Mouse (Mus musculus): Measurements from ENCODE around the gene Cldn16.

DNA sequence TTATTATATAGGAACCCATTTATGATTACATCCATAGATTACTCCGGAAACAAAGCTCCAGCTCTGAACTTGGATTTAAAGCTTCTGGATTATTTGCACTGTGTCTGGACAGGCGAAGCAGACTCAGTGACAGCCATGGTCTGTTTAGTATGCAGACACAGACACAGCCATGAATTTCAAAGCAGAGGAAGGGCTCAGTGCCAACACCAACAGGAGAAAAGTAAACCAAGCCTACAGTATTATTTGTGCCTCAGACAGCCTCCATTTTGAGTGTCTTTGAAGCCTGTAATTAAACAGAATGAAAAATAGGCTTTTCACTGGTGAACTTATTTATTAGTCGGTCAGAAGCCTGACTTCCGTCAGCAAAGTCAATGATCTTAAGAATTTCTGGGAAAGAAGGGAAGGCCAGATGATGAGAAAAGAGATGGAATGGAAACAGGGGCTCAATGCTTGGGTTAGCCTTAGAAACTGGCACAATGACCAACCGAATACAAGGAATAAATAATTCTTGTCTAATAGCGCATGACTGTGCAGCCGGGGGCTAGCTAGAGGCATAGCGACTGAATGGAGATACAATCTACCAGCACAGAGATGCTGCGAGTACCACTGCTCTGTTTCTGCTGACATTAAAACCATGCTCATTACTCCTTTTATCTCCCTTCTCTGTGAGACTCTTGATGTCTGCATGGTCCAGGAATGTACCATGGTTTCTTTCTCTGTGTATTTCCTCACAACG, 65.2 kb downstream of the Cldn16 start:
- no peak for TF ChIP-seq CTCF (conservative IDR thresholded peaks at IDR 0.05; ENCODE audit: low read length)
- no peak for TF ChIP-seq POU5F1 (IDR thresholded peaks at IDR 0.05; ENCODE audit: borderline replicate concordance, low read length)

Data from E14TG2a.4 (cell line).